Mouse (Mus musculus): ENCODE data around the gene Gsk3a. TPM values are rescaled to one million over a fixed set of nuclear protein-coding genes. Genes with fewer than 3 reads are reported as not detected.

Gsk3a gene
- polyA plus RNA-seq, 1 experiment = 87.3 TPM

GRCm38 (mm10) chr7:25181814-25182213, 55.8 kb downstream of the Gsk3a start:
- Histone ChIP-seq H3K27me3 (ENCODE audit: control insufficient read depth, insufficient read depth, insufficient read length) (peaks cover 43% of the 10 kb centered on the region), H3K79me2 (ENCODE audit: control insufficient read depth, insufficient read depth) (no peaks in the 10 kb centered on the region), H3K79me3 (ENCODE audit: low read depth) (no peaks in the 10 kb centered on the region), H3K4me3 (ENCODE audit: insufficient read depth, poor library complexity, severe bottlenecking) (no peak overlapping the region), H3K36me3 (ENCODE audit: control insufficient read depth, insufficient read depth) (no peaks in the 10 kb centered on the region), H3ac (ENCODE audit: control insufficient read depth, insufficient read length, low read depth) (no peak overlapping the region)
- TF ChIP-seq CEBPB (IDR thresholded peaks at IDR 0.05; ENCODE audit: low read depth) (no peak), MYOG (IDR thresholded peaks at IDR 0.05; ENCODE audit: control insufficient read depth, extremely low read depth, insufficient read length) (no peak), MAX (IDR thresholded peaks at IDR 0.05) (no peak), FOSL1 (IDR thresholded peaks at IDR 0.05; ENCODE audit: insufficient read depth, low read length, poor library complexity, severe bottlenecking) (no peak), CTCF (IDR thresholded peaks at IDR 0.05; ENCODE audit: control insufficient read depth, insufficient read depth, insufficient read length) (no peak), MYOD1 (IDR thresholded peaks at IDR 0.05; ENCODE audit: control insufficient read depth, insufficient read length, low read depth) (no peak), USF1 (IDR thresholded peaks at IDR 0.05; ENCODE audit: low read depth) (no peak)

GRCm38 (mm10) chr7:25181331-25181790, 56.3 kb downstream of the Gsk3a start:
- no peak overlapping the region for H3ac ChIP-seq (ENCODE audit: control insufficient read depth, insufficient read length, low read depth)
- H3K4me3 ChIP-seq (ENCODE audit: insufficient read depth, poor library complexity, severe bottlenecking) = no peak overlapping the region
- TF ChIP-seq CTCF (IDR thresholded peaks at IDR 0.05; ENCODE audit: control insufficient read depth, insufficient read depth, insufficient read length) (peak; percentile 30), USF1 (IDR thresholded peaks at IDR 0.05; ENCODE audit: low read depth) (no peak), MYOD1 (IDR thresholded peaks at IDR 0.05; ENCODE audit: control insufficient read depth, insufficient read length, low read depth) (no peak), MAX (IDR thresholded peaks at IDR 0.05) (no peak)
- H3K79me2 ChIP-seq (ENCODE audit: control insufficient read depth, insufficient read depth) = no peaks in the 10 kb centered on the region
- no peaks in the 10 kb centered on the region for H3K79me3 ChIP-seq (ENCODE audit: low read depth)
- peaks cover 48% of the 10 kb centered on the region for H3K27me3 ChIP-seq (ENCODE audit: control insufficient read depth, insufficient read depth, insufficient read length)
- no peaks in the 10 kb centered on the region for H3K36me3 ChIP-seq (ENCODE audit: control insufficient read depth, insufficient read depth)

- TF ChIP-seq CTCF (IDR thresholded peaks at IDR 0.05; ENCODE audit: control insufficient read depth, insufficient read depth, insufficient read length) (no peak), MAX (IDR thresholded peaks at IDR 0.05) (no peak), CEBPB (IDR thresholded peaks at IDR 0.05; ENCODE audit: low read depth) (no peak), USF1 (IDR thresholded peaks at IDR 0.05; ENCODE audit: low read depth) (no peak), MYOG (IDR thresholded peaks at IDR 0.05; ENCODE audit: control insufficient read depth, extremely low read depth, insufficient read length) (no peak), FOSL1 (IDR thresholded peaks at IDR 0.05; ENCODE audit: insufficient read depth, low read length, poor library complexity, severe bottlenecking) (no peak), MYOD1 (IDR thresholded peaks at IDR 0.05; ENCODE audit: control insufficient read depth, insufficient read length, low read depth) (no peak)
- no peaks in the 10 kb centered on the region for H3K79me3 ChIP-seq (ENCODE audit: low read depth)
- H3K79me2 ChIP-seq (ENCODE audit: control insufficient read depth, insufficient read depth) = no peaks in the 10 kb centered on the region
These were observed 57.1 kb downstream of the Gsk3a start for GRCm38 (mm10) chr7:25180512-25180911.

GRCm38 (mm10) chr7:25179606-25180161, 58.0 kb downstream of the Gsk3a start, which contains the start of gene Pou2f2:
TSS of gene Pou2f2 (minus strand) at chr7:25179726.
- Histone ChIP-seq H3K36me3 (ENCODE audit: control insufficient read depth, insufficient read depth) (no peaks in the 10 kb centered on the region), H3K27me3 (ENCODE audit: control insufficient read depth, insufficient read depth, insufficient read length) (peaks cover 65% of the 10 kb centered on the region), H3ac (ENCODE audit: control insufficient read depth, insufficient read length, low read depth) (no peak within 1 kb of the TSS), H3K79me2 (ENCODE audit: control insufficient read depth, insufficient read depth) (no peaks in the 10 kb centered on the region), H3K4me3 (ENCODE audit: insufficient read depth, poor library complexity, severe bottlenecking) (no peak within 1 kb of the TSS), H3K79me3 (ENCODE audit: low read depth) (no peaks in the 10 kb centered on the region)
- no peak for TF ChIP-seq MAX (IDR thresholded peaks at IDR 0.05)
- no peak for TF ChIP-seq MYOD1 (IDR thresholded peaks at IDR 0.05; ENCODE audit: control insufficient read depth, insufficient read length, low read depth)
- no peak for TF ChIP-seq MYOG (IDR thresholded peaks at IDR 0.05; ENCODE audit: control insufficient read depth, extremely low read depth, insufficient read length)
- TF ChIP-seq FOSL1 (IDR thresholded peaks at IDR 0.05; ENCODE audit: insufficient read depth, low read length, poor library complexity, severe bottlenecking) = no peak
- no peak for TF ChIP-seq USF1 (IDR thresholded peaks at IDR 0.05; ENCODE audit: low read depth)
- TF ChIP-seq CTCF (IDR thresholded peaks at IDR 0.05; ENCODE audit: control insufficient read depth, insufficient read depth, insufficient read length) = peak; percentile 21

More at GRCm38 (mm10) chr7:25180512-25180911, 57.1 kb downstream of the Gsk3a start:
- H3K4me3 ChIP-seq (ENCODE audit: insufficient read depth, poor library complexity, severe bottlenecking) = no peak overlapping the region
- H3K36me3 ChIP-seq (ENCODE audit: control insufficient read depth, insufficient read depth) = no peaks in the 10 kb centered on the region
- H3K27me3 ChIP-seq (ENCODE audit: control insufficient read depth, insufficient read depth, insufficient read length) = peaks cover 56% of the 10 kb centered on the region
- H3ac ChIP-seq (ENCODE audit: control insufficient read depth, insufficient read length, low read depth) = no peak overlapping the region

- no peak for TF ChIP-seq MAX (IDR thresholded peaks at IDR 0.05)
- TF ChIP-seq CEBPB (IDR thresholded peaks at IDR 0.05; ENCODE audit: low read depth) = no peak
- TF ChIP-seq MYOG (IDR thresholded peaks at IDR 0.05; ENCODE audit: control insufficient read depth, extremely low read depth, insufficient read length) = no peak
- no peak for TF ChIP-seq FOSL1 (IDR thresholded peaks at IDR 0.05; ENCODE audit: insufficient read depth, low read length, poor library complexity, severe bottlenecking)
- no peak for TF ChIP-seq MYOD1 (IDR thresholded peaks at IDR 0.05; ENCODE audit: control insufficient read depth, insufficient read length, low read depth)
- TF ChIP-seq USF1 (IDR thresholded peaks at IDR 0.05; ENCODE audit: low read depth) = no peak
- TF ChIP-seq CTCF (IDR thresholded peaks at IDR 0.05; ENCODE audit: control insufficient read depth, insufficient read depth, insufficient read length) = no peak
- Histone ChIP-seq H3K79me2 (ENCODE audit: control insufficient read depth, insufficient read depth) (no peaks in the 10 kb centered on the region), H3K27me3 (ENCODE audit: control insufficient read depth, insufficient read depth, insufficient read length) (peaks cover 71% of the 10 kb centered on the region), H3K36me3 (ENCODE audit: control insufficient read depth, insufficient read depth) (no peaks in the 10 kb centered on the region), H3K4me3 (ENCODE audit: insufficient read depth, poor library complexity, severe bottlenecking) (no peak overlapping the region), H3K79me3 (ENCODE audit: low read depth) (no peaks in the 10 kb centered on the region), H3ac (ENCODE audit: control insufficient read depth, insufficient read length, low read depth) (no peak overlapping the region)
These were observed 58.7 kb downstream of the Gsk3a start for GRCm38 (mm10) chr7:25178787-25179605.
